Comparison of ENCODE assay signal across 8 mouse cellular contexts in genomic region chr4:139380775-139381451, GRCm38 (mm10). TPM values are rescaled to one million over a fixed set of nuclear protein-coding genes. Genes with fewer than 3 reads are reported as not detected.
A peak's percentile ranks its signal among the peaks of the same experiment; 100 is the strongest.
DNase-seq lines count a peak whose midpoint lies in the region; ATAC-seq and TF ChIP-seq lines count a peak whose summit lies in the region.

No protein-coding gene starts in this region.

- no peaks in the 10 kb centered on the region for H3K9me3 ChIP-seq in heart, embryonic 10.5 days
- no peaks in the 10 kb centered on the region for H3K9me3 ChIP-seq in CH12.LX (replicated peaks; ENCODE audit: low read length)
- no peaks in the 10 kb centered on the region for H3K9me3 ChIP-seq in embryonic facial prominence, embryonic 15.5 days (replicated peaks)
- no peaks in the 10 kb centered on the region for H3K9me3 ChIP-seq in intestine, postnatal 0 days (ENCODE audit: control insufficient read depth)

- H3K9ac ChIP-seq in CH12.LX (ENCODE audit: insufficient read depth, low read depth): peak overlapping the region; percentile 69
- peak overlapping the region; percentile 69 for H3K9ac ChIP-seq in embryonic facial prominence, embryonic 15.5 days
- H3K9ac ChIP-seq in intestine, postnatal 0 days (ENCODE audit: low read depth, low read length): peak overlapping the region; percentile 84

- dilution Hi-C loops in CH12.LX (cut with MboI; ENCODE audit: extremely low pct_ligation_motif_present, extremely low pct_unique_long_range_greater_than_20kb, low sequenced_read_pairs): no loop called here

- H3K4me1 ChIP-seq in heart, embryonic 10.5 days: peaks cover 24% of the 10 kb centered on the region
- H3K4me1 ChIP-seq in CH12.LX (ENCODE audit: control insufficient read depth in 1 of 2, insufficient read depth in 2 of 2): peaks cover 6 to 35% of the 10 kb centered on the region in 2 experiments; a peak in 2 of 4 replicates
- peaks cover 25% of the 10 kb centered on the region for H3K4me1 ChIP-seq in embryonic facial prominence, embryonic 15.5 days
- no peaks in the 10 kb centered on the region for H3K4me1 ChIP-seq in intestine, postnatal 0 days (replicated peaks; ENCODE audit: control insufficient read depth, insufficient read depth, low read length)

- peak; percentile 84 for DNase-seq in heart, embryonic 10.5 days (ENCODE audit: low spot score)
- no peak for DNase-seq in heart, postnatal 25 days (ENCODE audit: low spot score)
- DNase-seq in CH12.LX (ENCODE audit: extremely low read depth): peak; percentile 46
- peak; percentile 18 for DNase-seq in mesoderm, embryonic 11.5 days (ENCODE audit: low read depth, low spot score)
- DNase-seq in cerebellum, adult 11 months: no peak

- in situ Hi-C loops in CH12.LX (cut with MboI; ENCODE audit: low pct_ligation_motif_present, low pct_unique_long_range_greater_than_20kb, low sequenced_read_pairs): no loop called here

- intact Hi-C loops in heart, postnatal 25 days (cut with DNase I): no loop called here

- peak overlapping the region; percentile 95 for H3K4me3 ChIP-seq in heart, embryonic 10.5 days
- peak overlapping the region; percentile 77 to 87 (median 83) for H3K4me3 ChIP-seq in CH12.LX (replicated peaks in 1 of 3; ENCODE audit: low read depth in 2 of 3, low read length in 2 of 3, poor library complexity in 1 of 3)
- peak overlapping the region; percentile 71 for H3K4me3 ChIP-seq in embryonic facial prominence, embryonic 15.5 days (replicated peaks)
- H3K4me3 ChIP-seq in intestine, postnatal 0 days (ENCODE audit: low read depth, low read length): peak overlapping the region; percentile 94

- TF ChIP-seq RAD21 in CH12.LX (IDR thresholded peaks at IDR 0.05; ENCODE audit: low read depth, low read length): no peak

- TF ChIP-seq POLR2A in CH12.LX (IDR thresholded peaks at IDR 0.05; ENCODE audit: low read depth, low read length): no peak

- peaks cover 20% of the 10 kb centered on the region for H3K36me3 ChIP-seq in heart, embryonic 10.5 days
- H3K36me3 ChIP-seq in CH12.LX (replicated peaks in 1 of 2; ENCODE audit: control insufficient read depth in 1 of 2, insufficient read depth in 1 of 2, low read length in 1 of 2): peaks cover 10 to 38% of the 10 kb centered on the region in 2 experiments
- H3K36me3 ChIP-seq in embryonic facial prominence, embryonic 15.5 days: peaks cover 16% of the 10 kb centered on the region; the same call in 1 of the 2 replicates
- peaks cover 4% of the 10 kb centered on the region; the same call in 1 of the 2 replicates for H3K36me3 ChIP-seq in intestine, postnatal 0 days (ENCODE audit: control insufficient read depth, insufficient read depth)

- peak overlapping the region; percentile 81; the same call in 1 of the 2 replicates for H3K4me2 ChIP-seq in CH12.LX (ENCODE audit: insufficient read depth, low read depth, poor library complexity, severe bottlenecking)
- H3K4me2 ChIP-seq in embryonic facial prominence, embryonic 15.5 days (replicated peaks): peak overlapping the region; percentile 84
- H3K4me2 ChIP-seq in intestine, postnatal 0 days (replicated peaks; ENCODE audit: low read depth): peak overlapping the region; percentile 90

- peak overlapping the region; percentile 96 for H3K27ac ChIP-seq in heart, embryonic 10.5 days
- peak overlapping the region; percentile 33; the same call in 1 of the 2 replicates for H3K27ac ChIP-seq in CH12.LX (ENCODE audit: insufficient read depth, low read depth)
- H3K27ac ChIP-seq in embryonic facial prominence, embryonic 15.5 days (replicated peaks): peak overlapping the region; percentile 74
- peak overlapping the region; percentile 91 for H3K27ac ChIP-seq in intestine, postnatal 0 days (ENCODE audit: low read depth, low read length)

- H3K27me3 ChIP-seq in heart, embryonic 10.5 days (ENCODE audit: insufficient read depth, poor library complexity, severe bottlenecking): no peaks in the 10 kb centered on the region
- no peaks in the 10 kb centered on the region for H3K27me3 ChIP-seq in CH12.LX (replicated peaks)
- H3K27me3 ChIP-seq in embryonic facial prominence, embryonic 15.5 days: no peaks in the 10 kb centered on the region
- H3K27me3 ChIP-seq in intestine, postnatal 0 days (replicated peaks; ENCODE audit: control insufficient read depth, insufficient read depth, low read length): no peaks in the 10 kb centered on the region

- peak; percentile 12; the same call in 1 of the 2 replicates for ATAC-seq in embryonic facial prominence, embryonic 15.5 days (ENCODE audit: insufficient number of reproducible peaks, low FRiP score, low TSS enrichment, low read depth)
- peak; percentile 52 for ATAC-seq in intestine, postnatal 0 days
- no peak for ATAC-seq in inflammation-experienced regulatory T-cells, adult 6 months

- no peak for TF ChIP-seq EP300 in CH12.LX (IDR thresholded peaks at IDR 0.05; ENCODE audit: low read length)

- TF ChIP-seq CTCF in CH12.LX (conservative IDR thresholded peaks at IDR 0.05 in 1 of 2, IDR thresholded peaks at IDR 0.05 in 1 of 2; ENCODE audit: low read depth in 2 of 2, low read length in 2 of 2): no peak
- TF ChIP-seq CTCF in intestine, postnatal 0 days (IDR thresholded peaks at IDR 0.05; ENCODE audit: low read depth): no peak

- 4% methylated on average over 44 of the region's 44 CpGs for WGBS in heart, embryonic 10.5 days
- 2% methylated on average over 34 of the region's 44 CpGs for WGBS in embryonic facial prominence, embryonic 15.5 days
- under 1% methylated on average over 43 of the region's 44 CpGs for WGBS in intestine, postnatal 0 days

- peaks cover 56% of the 10 kb centered on the region for H3K79me2 ChIP-seq in CH12.LX (replicated peaks; ENCODE audit: control insufficient read depth, extremely low read depth, insufficient read depth, poor library complexity, severe bottlenecking)

TF ChIP-seq in CH12.LX, 34 proteins besides CTCF, POLR2A, EP300 and RAD21:
- TF ChIP-seq E2F4 (IDR thresholded peaks at IDR 0.05; ENCODE audit: insufficient replicate concordance, low read depth, low read length) (no peak), JUND (conservative IDR thresholded peaks at IDR 0.05; ENCODE audit: low read depth, low read length) (no peak), KAT2A (IDR thresholded peaks at IDR 0.05; ENCODE audit: insufficient replicate concordance, low read length) (no peak), HCFC1 (IDR thresholded peaks at IDR 0.05; ENCODE audit: low read depth, low read length) (no peak), MAX (IDR thresholded peaks at IDR 0.05; ENCODE audit: low read length) (no peak), SIN3A (IDR thresholded peaks at IDR 0.05; ENCODE audit: low read length) (no peak), PAX5 (IDR thresholded peaks at IDR 0.05; ENCODE audit: low read length) (no peak)

RNA-seq across cellular contexts. Expression of gene Ubr4, which starts 28.5 kb away (rescaled TPM):
- 61.1 and 75.4 TPM in 2 replicates for polyA plus RNA-seq in heart, embryonic 10.5 days (2016; fragmentation: Nextera tagmentation; extraction: Ambion mirVana)
- 10 to 100 TPM; 87.4 to 98.3 TPM for total RNA-seq in heart, postnatal 25 days (2021)
- total RNA-seq in CH12.LX (2012; rRNA removed) (71.9 and 90.8 TPM in 2 replicates), CH12.LX (2014; rRNA removed) (26.0 and 43.0 TPM in 2 replicates)
- polyA plus RNA-seq in CH12.LX (2012; ENCODE audit: insufficient read length, low read depth): 77.4 and 102 TPM in 2 replicates
- 69.5 and 71.4 TPM in 2 replicates for polyA plus RNA-seq in embryonic facial prominence, embryonic 15.5 days (2015; fragmentation: Nextera tagmentation; extraction: Ambion mirVana)
- polyA plus RNA-seq in intestine, postnatal 0 days (2015; fragmentation: Nextera tagmentation; extraction: Ambion mirVana): 27.5 and 30.0 TPM in 2 replicates
- polyA plus RNA-seq in inflammation-experienced regulatory T-cells, adult 6 months (2017; shearing (Covaris generic)): 10 to 100 TPM; 32.1 to 69.4 (median 56.7) TPM

RNA-seq across cellular contexts. Expression of gene Emc1, which starts 28.5 kb away (rescaled TPM):
- polyA plus RNA-seq in heart, embryonic 10.5 days (2016; fragmentation: Nextera tagmentation; extraction: Ambion mirVana): 37.9 and 56.6 TPM in 2 replicates
- 10 to 100 TPM; 42.0 to 45.1 TPM for total RNA-seq in heart, postnatal 25 days (2021)
- 25.7 and 33.7 TPM in 2 replicates for total RNA-seq in CH12.LX (2012; rRNA removed)
- 19.1 and 20.8 TPM in 2 replicates for total RNA-seq in CH12.LX (2014; rRNA removed)
- 10.2 and 12.0 TPM in 2 replicates for polyA plus RNA-seq in CH12.LX (2012; ENCODE audit: insufficient read length, low read depth)
- 23.4 and 26.7 TPM in 2 replicates for polyA plus RNA-seq in embryonic facial prominence, embryonic 15.5 days (2015; fragmentation: Nextera tagmentation; extraction: Ambion mirVana)
- 7.9 and 8.8 TPM in 2 replicates for polyA plus RNA-seq in intestine, postnatal 0 days (2015; fragmentation: Nextera tagmentation; extraction: Ambion mirVana)
- polyA plus RNA-seq in inflammation-experienced regulatory T-cells, adult 6 months (2017; shearing (Covaris generic)): 10 to 100 TPM; 19.5 to 25.3 (median 24.8) TPM

RNA-seq across cellular contexts. Expression of gene Mrto4, which starts 28.5 kb away (rescaled TPM):
- polyA plus RNA-seq in heart, embryonic 10.5 days (2016; fragmentation: Nextera tagmentation; extraction: Ambion mirVana): 115 and 161 TPM in 2 replicates
- total RNA-seq in heart, postnatal 25 days (2021): 10 to 100 TPM; 30.1 to 30.5 TPM
- 195 and 249 TPM in 2 replicates for total RNA-seq in CH12.LX (2012; rRNA removed)
- total RNA-seq in CH12.LX (2014; rRNA removed): 176 and 190 TPM in 2 replicates
- polyA plus RNA-seq in CH12.LX (2012; ENCODE audit: insufficient read length, low read depth): 225 and 275 TPM in 2 replicates
- polyA plus RNA-seq in embryonic facial prominence, embryonic 15.5 days (2015; fragmentation: Nextera tagmentation; extraction: Ambion mirVana): 103 and 108 TPM in 2 replicates
- 36.6 and 39.0 TPM in 2 replicates for polyA plus RNA-seq in intestine, postnatal 0 days (2015; fragmentation: Nextera tagmentation; extraction: Ambion mirVana)
- 10 to 100 TPM; 34.9 to 56.1 (median 49.1) TPM for polyA plus RNA-seq in inflammation-experienced regulatory T-cells, adult 6 months (2017; shearing (Covaris generic))

Comparison
In these comparisons a context has a peak if more than half of its experiments do, and no peak if none do; other contexts are left out.
1. DNase-seq: peak in heart, embryonic 10.5 days (single experiment), CH12.LX (single experiment) and mesoderm, embryonic 11.5 days (single experiment); none in heart, postnatal 25 days (single experiment) and cerebellum, adult 11 months (single experiment).
2. H3K27ac ChIP-seq: peak in every context shown above with its lines; median percentile 96 in heart, embryonic 10.5 days; 91 in intestine, postnatal 0 days; 74 in embryonic facial prominence, embryonic 15.5 days; 33 in CH12.LX.
3. Peak in every context shown above with its lines, with median percentiles within 50 percentile points of each other: H3K4me3 ChIP-seq, H3K4me2 ChIP-seq and H3K9ac ChIP-seq.